Mouse (Mus musculus): Measurements from ENCODE around the gene Gm43518.

DNA sequence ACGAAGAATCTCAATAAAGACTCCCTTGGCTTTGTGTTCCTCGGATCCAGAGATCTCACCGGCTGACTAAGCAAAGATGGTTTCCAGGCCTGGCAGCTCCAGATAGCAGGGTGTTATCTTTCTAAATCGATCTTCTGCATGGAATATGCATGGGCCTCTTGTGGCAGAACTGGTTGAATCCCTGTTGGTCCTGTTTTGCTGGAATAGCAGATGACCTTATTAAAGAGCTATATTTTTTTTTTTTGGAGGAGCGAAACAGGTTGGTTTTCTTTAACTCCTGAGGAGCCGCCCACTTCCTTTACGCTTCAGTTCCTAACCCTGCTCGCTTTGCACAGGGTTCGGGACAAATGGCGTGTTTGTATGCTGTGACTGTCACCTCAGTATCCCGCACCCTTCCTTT lies 30.8 kb upstream of the Gm43518 start:
- TF ChIP-seq CTCF (IDR thresholded peaks at IDR 0.05; ENCODE audit: insufficient read depth, low read length) (no peak), POLR2A (IDR thresholded peaks at IDR 0.05; ENCODE audit: borderline replicate concordance, extremely low read depth, low read depth, low read length) (no peak)

All from lung, adult 2 months (tissue).